Mouse (Mus musculus): ENCODE results near the gene Fyb2.
A peak's percentile ranks its signal among the peaks of the same experiment; 100 is the strongest.

Fyb2 gene

DNA sequence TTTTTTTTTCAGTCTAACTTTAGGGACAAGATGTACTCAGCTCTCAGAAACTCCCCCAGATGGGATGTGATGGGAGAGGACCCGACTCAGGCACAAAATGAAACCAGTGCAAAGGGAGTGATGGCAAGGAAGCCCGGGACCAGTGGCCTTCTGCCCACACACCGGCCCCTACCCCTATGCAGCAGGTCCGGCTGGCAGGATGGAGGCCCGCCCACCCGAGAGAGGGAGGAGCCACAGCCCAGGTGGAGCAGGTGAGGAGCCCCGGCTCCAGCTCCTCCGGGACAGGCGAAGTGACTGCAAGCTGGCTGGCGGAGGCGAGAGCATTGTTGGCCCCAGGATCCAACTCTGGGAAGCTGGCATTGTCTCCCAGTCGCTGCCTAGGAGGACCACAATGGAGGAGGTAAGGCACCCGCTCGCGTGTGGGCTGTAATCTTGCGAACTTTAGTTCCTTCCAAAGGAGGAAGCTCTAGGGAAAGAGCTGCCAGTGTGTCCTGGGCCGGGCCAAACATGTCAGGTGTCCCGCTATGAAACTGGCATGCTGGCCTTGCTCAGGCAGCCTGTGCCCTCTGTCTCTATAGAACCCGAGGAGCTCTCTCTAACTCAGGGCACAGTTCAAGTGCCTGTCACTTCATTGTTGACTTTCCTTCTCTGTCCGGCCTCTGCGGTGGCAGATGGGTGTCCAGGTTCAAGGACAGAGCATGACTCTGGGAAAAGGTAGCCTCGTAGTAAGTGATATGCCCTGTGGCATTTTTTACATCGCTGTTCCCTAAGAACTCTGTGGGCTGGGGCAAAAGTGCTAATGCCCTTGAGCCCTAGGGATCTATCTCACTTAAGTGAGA is at the start of gene Fyb2:
TSS of gene Fyb2 (plus strand) at position 166 of the 839 bp plus-strand sequence.
- no peak for DNase-seq (ENCODE audit: low spot score)

DNA sequence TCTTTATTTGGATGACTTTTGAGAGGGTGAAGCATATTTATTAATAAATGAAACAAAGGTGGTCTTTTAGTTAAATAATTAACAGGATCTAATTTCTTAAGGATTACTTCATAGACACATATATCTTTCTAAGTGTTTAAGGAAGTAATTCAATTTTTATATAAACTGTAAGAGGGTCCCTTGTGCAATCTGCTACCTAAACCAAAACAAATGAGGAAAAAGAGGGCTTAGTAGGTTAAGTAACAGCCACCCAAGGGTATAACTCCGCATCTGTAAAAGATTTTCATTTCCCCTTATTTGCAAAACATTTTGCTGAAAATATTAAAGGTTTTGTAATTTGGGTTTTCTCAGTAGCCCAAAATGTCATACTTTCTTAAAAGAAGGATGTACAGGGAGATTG is 48.9 kb upstream of the Fyb2 start:
- DNase-seq (ENCODE audit: low spot score), result no peak

DNA sequence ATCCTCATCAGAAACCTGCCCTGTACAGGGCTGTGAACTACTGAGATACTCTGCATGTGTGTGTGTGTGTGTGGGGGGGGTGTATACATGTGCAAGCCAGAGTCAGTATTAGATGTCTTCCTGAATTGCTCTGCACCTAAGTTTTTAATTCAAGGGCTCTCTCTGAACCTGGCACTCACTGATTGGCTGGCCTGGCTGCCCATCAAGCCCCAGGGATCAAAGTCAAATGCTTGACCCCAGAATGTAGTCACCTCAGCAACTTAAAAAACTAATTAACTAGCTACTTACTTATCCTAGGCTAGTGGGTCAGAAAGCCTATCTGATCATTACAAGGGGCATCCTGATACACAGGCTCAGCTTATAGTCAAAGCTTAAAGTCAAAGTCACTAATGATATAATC is 43.7 kb upstream of the Fyb2 start:
- DNase-seq (ENCODE audit: low spot score), result no peak

DNA sequence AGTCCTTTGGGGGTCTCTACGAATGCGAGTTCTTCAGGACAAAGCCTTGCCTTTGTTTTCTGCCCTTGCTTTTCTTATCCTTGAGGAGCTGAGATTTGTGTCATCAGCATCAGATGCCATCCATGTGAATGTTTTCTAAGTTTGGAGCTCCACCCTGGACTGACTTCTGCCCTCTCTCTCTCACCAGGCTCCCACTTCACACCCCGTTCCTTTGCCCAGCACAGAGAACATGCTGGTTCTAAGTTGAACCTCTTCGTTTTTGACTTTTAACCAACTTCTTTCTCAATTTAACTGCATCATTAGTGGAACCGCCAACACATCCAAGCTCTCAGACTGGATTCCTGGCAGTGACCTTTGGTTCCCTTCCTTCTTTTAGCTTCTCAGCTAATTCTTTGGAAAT is 43.1 kb upstream of the Fyb2 start:
- no peak for DNase-seq (ENCODE audit: low spot score)

DNA sequence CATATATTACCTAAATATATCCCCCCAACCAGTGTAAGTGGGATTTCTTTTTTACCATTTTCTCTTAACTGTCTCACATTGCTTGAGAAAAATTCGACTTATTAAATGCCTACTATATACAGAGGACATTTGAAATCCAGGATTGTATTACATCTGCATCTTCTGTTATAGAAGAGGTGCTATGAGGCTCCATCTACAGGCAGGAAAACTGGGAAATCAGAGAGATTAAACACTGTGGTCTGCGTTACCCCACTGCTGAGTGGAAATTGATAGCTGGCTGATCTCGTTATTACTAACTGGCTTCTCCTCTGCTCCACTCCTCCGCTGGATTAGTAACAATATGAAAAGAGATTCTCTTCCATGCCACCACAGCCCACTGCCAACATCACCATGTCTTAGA is 37.4 kb upstream of the Fyb2 start:
- no peak for DNase-seq (ENCODE audit: low spot score)

DNA sequence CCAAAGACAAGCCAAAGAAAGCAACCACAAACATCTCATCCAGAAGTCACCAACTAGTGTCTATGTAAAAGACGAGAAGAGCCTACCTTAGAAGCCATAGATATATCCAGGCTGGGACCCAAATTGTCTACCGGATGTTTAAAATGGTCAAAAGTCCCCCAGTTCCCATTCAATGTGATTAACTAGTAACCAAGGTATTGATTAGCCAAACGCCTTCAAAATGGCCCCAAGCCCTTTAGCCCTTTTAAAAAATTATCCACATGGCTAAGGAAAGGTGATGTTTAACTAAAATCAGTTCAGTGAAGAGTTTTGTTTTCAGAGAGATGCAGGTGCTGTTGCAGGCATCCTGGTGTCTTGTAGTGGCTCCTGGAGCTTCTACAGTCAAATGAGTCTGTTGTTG is 36.9 kb upstream of the Fyb2 start, which contains the start of gene C8a:
TSS of gene C8a (minus strand) at position 76 of the 400 bp plus-strand sequence.
- DNase-seq (ENCODE audit: low spot score), result no peak

DNA sequence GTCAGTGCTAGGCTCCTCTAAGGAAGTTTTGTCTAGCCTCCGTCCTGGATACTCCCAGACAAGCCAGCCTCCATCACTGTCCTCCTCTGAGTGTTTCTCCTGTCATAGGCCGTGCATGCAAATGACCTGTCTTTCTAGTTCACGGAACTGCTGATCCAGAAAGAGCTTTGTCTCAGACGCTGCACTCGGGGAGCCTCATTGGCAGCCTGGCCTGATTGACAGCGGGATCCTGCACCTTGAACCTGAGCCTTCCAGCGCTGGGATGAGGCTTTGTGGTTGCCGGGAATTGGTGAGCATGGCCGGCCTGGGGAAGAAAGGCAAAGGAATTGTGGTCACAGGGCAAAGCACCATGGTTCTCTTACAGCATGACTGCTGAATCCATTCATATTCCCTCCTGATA is 25.8 kb upstream of the Fyb2 start:
- peak; percentile 25 for DNase-seq (ENCODE audit: low spot score)

DNA sequence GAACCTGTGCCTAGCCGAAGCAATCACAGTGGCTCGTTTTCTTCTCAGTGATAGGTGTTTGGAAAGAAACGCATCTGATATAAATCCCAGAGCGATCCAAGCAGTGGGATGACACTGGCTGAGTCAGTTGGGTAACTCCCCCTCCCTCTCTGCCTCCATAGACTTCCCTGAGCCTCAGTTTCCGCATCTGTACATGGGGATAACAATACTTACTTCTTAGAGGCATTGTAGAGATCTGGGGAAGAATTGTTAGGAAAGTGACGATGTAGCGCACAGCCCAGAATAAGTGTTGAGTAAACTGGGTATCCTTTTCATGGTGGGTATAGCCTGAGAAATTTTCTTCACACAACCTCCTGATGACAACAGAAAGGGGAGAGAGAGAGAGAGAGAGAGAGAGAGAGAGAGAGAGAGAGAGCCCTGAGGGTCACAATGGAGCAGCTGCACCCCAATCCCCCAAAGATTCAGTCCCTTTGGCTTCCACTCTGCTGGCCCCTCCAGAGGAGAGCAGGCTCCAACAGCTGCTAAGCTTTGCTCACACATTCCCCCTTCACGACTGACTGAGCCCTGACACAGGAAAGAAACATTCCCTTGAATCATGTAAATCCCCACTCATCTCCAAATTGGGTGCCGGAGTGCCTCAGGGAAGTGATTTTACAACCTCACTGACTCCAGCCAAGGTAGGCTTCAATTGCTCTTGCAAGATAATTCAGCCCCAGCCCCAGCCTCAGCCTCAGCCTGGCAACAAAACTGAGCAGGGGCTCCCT is 24.6 kb upstream of the Fyb2 start:
- DNase-seq (ENCODE audit: low spot score), result no peak

DNA sequence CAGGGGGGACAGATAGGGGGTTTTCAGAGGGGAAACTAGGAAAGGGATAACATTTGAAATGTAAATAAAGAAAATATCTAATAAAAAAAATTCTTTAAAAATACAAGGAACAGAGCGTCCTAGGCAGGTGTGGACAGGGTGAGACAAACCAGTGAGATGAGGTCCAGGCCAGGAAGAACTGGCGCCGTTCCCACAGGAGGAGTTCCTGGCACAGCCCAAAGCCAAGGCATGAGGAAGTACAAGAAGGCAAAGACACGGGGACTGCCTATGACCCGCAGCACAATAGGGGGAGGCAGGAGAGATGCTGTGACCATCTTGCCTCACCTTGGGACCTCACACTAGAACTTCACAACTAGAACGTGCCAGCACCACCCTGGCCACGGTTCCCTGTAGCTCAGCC is 21.5 kb upstream of the Fyb2 start:
- DNase-seq (ENCODE audit: low spot score), result no peak

DNA sequence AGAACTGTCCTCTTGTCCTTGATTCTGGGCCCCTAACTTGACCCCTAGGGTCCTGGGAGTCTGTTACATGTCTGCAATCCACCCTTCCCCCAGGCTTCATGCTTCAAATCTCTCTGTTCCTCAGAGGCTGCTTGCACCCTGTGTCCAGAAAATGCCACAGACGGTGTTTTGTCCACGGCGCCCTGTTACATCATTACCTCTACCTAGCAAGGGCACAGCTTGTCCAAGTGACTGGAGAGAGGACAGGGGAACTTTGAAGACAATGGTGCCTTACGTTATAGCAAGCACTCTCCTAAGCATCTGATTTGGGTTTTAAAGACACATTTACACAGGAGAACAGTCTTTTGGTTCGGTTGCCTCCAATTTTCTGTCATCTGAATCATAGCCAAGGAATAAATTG is 19.7 kb upstream of the Fyb2 start:
- DNase-seq (ENCODE audit: low spot score), result no peak

DNA sequence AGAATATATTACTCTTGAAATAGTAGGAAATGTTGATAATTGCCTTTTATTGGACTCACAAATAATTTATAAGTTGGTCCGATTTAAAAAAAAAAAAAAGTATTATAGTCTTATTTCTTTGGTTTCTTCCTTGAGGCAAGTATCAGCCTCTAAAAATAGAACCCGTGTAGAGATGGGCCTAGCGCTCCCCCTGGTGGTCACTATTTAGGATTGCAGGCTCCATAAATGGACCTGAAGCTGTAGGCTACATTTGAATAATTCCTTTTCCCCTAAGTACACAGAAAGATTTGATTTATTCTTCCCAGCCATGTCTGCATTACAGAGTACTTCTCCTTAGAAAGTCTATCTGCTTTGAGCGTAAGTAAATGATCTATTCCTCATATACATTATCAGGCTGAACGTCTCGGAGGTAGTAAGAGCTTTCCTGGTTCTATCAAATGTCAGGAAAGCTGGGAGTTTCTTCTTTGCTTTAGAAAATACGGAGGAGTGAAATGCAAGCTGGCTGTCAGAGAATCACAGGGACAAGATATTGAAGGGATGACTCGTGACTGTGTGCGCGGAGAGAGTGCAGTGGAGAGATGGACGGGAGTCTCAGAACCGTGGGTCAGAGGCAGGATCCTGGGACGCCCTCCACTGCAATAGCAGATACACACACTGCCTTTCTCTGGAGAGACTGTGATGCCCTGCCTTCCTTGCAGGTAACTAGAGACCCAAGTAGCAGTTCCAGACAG is 19.1 kb upstream of the Fyb2 start:
- peak; percentile 69 for DNase-seq (ENCODE audit: low spot score)

DNA sequence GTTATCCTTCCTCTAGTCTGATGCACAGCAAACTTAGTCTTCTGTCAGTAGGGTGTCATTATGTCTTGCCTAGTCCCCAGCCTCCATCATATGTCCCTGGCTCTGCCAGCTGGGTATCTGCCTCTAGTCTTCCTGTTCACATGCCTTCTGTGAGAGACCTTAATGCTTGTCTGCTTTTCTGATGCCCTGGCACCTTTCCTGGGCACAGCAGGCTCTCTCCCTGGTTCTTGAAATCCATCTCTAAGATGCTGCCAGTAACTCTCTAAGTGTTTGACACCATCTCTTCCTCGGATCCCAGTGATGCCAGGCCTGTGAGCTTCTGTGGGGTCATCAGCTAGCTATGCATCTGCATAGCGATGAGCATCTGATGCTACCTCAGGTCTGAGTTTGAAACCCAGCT is 10.4 kb upstream of the Fyb2 start:
- DNase-seq (ENCODE audit: low spot score), result no peak

DNA sequence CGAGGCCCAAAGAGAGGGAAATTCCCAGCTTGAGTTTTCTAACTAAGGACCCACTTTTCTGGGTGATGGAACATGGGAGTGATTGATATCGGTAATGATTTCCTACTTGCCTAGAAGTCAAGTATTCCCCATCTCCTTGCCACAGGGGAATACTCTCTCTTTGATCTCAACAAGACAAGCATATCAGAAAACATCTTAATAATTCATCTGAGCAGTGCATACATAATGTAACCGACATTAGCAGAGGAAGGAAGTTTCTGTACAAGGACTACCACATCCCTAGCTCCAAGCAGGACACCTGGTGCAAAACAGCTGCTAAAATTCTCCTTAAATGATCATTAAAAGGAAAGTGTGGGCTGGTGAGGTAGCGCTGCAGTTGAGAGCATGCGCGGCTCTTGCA is 8.2 kb upstream of the Fyb2 start:
- DNase-seq (ENCODE audit: low spot score), result no peak

DNA sequence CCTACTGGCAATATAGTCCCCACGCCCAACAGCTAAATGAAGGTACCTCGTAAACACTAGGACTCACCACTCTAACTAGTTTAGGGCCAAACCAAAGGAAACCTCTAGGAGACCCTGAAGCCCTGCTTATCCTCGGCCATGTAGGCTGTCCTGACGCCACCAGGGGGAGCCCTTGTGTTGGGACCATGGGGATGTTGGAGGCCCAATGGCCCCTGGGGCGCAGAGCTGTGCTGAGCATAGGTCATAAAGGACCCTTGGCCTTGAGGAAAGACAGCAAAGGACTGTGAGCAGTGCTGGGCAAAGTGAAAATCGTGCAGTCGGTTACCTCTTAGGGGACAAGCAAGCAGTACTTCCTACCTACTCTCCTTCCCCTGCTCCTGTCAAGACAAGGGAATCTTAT is 1.6 kb upstream of the Fyb2 start:
- DNase-seq (ENCODE audit: low spot score), result peak; percentile 86

DNA sequence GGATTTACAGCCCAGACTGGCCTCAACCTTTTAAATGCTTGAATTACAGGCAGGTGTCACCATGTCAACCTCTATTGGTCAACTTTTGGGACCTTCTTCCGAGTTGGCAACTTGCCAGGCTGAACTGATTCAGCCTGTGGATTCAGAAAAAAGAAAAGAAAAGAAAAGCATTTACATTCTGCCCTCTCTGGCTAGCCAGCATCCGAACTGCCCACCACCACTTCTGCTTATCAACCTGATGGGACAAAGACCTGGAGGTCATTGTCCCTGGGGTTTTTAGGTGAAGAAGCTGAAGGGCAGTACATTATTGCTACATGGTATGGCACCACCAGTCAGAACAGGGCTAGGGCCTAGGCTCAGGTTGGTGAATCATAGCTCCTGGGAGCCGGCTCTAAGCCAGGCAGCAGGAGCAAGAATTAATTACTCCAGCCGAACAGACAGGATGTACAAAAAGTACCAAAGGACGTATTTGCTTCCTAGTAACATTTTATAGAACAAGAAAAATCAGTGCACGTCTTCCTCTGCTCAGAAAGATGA is 1.5 kb downstream of the Fyb2 start:
- no peak for DNase-seq (ENCODE audit: low spot score)

DNA sequence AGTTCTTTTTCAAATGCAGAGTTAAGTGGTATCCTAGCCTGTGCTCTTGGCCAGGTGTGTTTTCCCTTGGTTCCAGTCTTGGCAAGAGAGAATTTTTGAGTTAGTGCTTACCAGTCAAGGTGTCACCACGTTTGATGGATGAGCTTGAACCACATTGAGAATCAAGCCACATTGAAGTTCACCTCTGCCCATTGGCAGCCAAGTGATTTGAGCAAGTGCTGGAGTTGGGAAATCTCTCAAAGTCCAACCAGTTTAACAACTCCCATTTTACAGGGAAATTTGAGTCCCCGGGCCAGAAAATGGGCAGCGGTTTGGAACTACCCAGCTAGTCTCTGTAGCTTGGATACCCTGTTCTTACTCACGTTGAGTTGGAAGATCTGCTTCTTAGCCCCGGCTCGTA is 4.8 kb downstream of the Fyb2 start:
- DNase-seq (ENCODE audit: low spot score), result no peak

DNA sequence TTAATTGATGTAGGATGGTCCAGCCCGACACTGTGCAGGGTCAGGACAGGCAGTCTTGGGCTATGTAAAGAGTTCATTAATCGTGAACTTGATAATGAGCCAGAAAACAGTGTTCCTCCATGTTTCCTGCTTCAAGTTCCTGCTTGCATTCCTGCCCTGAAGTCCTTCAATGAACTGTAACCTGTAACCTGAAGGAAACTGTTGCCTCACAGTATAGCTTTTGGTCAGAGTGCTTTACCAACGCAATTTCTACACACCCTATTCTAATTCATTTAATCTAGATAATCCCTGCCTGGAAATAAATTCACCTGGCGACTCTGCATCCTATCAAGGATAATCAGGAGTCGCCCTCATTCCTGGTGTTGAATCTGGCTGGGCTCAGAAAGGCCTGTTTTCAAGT is 12.1 kb downstream of the Fyb2 start:
- no peak for DNase-seq (ENCODE audit: low spot score)

DNA sequence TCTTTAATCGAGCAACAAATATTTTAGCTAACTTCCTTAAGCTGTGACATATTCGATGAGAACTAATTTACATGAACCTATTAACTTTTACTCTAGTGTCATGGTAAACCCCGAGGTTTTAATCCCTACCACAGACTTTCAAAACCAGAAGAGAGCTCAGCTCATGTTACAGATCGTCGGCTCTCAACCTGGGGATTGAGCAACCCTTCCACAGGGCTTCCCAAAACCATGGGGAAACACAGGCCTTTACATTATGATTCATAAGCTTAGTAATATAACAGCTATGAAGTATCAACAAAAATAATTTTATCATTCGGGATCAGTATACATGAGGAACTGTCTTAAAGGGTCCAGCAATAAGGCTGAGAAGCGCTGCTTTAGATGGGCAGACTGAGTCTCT is 15.9 kb downstream of the Fyb2 start:
- DNase-seq (ENCODE audit: low spot score), result no peak

DNA sequence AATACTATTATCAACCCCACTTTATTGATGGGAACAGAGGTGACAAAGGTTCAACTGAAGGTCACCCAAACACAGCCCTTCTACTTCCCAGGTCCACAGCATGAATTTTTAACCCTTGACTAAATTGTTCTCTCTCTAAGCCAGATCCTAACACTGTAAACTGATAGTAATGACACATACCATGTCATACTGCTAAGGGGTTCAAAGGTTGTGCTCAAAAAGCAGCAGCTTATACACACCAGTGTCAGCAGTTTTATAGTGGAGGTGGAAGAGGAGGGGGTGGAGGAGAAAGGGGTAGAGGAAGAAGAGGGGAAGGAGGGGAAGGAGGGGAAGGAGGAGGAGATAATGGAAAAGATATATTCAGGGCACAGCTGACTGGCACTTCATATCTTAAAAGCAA is 20.4 kb downstream of the Fyb2 start:
- no peak for DNase-seq (ENCODE audit: low spot score)

DNA sequence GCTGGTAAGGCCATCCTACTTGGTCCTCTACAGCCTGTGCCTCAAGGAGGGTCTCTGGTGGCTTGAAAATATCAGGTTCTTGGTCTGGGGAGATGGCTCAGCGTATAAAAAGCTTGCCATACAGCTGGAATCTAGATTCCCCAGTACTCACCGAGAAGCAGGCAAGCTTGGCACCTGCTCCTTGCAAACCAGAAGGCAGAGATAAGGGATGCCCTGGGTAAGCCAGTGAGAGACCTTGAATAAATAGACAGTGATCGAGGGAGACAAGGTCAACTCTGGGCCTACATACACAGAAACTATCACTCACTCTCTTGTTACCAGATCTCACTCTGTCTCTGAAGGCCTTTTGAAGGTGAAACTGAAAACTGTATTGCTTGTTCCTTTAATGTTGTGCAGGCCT is 21.7 kb downstream of the Fyb2 start:
- no peak for DNase-seq (ENCODE audit: low spot score)

DNA sequence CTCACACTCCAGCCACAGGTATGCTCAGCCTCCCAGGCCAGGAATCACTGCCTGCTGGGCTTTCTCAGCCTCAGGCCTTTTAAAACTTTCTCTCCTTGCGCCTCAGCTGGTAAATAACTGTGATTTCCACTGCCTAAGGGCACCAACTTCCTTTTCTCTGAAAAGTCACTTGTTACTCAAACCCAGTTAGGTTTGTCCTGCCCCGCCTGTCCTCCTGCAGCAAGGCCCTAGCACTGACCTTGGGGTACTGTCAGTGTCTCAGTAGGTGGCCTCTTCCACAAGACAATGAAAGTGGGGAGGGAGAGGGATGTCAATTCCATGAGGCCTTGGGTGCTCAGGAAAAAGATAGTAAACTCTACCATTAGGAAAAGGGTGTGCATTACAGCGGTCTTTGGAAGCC is 22.2 kb downstream of the Fyb2 start:
- DNase-seq (ENCODE audit: low spot score), result no peak

DNA sequence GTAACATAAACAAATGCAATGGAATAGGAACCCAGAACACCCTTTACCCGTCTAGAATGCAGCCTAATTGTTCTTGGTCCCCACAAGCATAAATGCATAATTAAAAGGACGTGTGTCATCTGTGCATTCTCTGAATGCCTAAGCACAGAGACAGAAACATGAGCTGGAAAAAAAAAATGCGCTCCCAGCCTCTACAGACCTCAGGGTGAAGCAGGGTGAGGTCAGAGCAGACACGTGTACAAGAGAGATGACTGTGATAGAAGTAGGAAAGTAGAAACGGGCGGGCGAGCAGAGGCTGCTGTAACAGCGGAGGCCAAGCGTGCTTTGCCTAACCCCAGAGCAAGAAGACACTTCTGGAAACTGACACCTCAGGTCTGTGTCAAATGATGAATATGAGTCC is 22.8 kb downstream of the Fyb2 start:
- no peak for DNase-seq (ENCODE audit: low spot score)

DNA sequence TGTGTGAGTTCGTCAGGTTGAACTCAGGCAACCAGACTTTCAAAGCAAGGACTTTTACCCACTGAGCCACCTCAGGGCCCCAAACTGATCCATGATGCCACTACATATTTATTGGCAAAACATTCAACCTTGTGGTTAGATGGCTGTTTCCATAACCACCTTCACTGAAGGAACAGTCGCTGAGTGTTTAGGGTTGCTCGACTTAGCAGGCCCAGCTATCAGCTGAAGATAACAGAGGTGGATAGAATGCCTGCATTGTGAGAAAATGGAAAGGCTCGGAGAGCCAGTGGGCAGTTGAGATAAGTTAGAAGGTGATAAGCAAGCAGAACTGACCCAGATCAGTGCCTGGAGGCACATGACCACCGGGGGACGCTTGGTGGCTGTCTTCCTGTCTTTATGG is 26.3 kb downstream of the Fyb2 start:
- no peak for DNase-seq (ENCODE audit: low spot score)

All from embryo, embryonic 10 days (tissue).